Comparison of ENCODE assay signal across 16 mouse cellular contexts in the genomic region with DNA sequence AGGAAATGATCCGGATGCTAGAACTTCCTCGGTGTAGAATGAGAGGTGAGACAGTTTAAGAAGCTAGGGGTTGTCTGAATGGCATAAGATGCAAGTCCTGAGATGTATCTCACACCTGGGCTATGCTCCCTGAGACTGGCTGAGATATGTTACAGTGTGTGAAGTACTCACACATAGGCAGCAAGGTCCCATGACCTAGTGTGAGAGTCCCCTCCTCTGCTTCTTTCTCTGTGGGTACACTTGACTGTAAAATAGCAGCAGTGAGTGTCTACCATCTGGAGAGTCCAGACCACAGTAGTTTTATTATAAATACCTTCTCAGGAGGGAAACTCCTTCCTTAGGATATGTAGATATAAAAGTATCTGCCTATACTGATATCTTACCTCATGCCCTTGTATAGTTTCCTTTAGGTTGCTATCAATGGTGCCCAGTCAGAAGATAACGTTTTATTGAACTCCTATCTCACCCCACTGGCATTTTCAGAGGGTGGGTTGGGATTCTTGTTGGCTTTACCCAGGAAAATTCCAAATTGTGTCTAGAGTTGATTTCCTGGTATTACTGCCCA.
"Had no signal": no experiment of that assay in that cellular context is flagged by ENCODE, and none has a peak within 500 bp of the region (broad histone marks: within the 10 kb centered on the region; RNA-seq: fewer than 3 reads in every experiment).

No protein-coding gene starts in this region.

- H3K9me3 ChIP-seq: intestine, embryonic 15.5 days; limb, embryonic 12.5 days; limb, embryonic 15.5 days; midbrain, embryonic 10.5 days; midbrain, embryonic 13.5 days had no signal

- ATAC-seq: intestine, embryonic 15.5 days; midbrain, embryonic 16.5 days had no signal

- H3K4me3 ChIP-seq: intestine, embryonic 15.5 days; limb, embryonic 12.5 days; limb, embryonic 15.5 days; midbrain, embryonic 10.5 days; midbrain, embryonic 13.5 days had no signal

- H3K4me1 ChIP-seq: intestine, embryonic 15.5 days; limb, embryonic 12.5 days; limb, embryonic 15.5 days had no signal

- H3K4me2 ChIP-seq: intestine, embryonic 15.5 days; limb, embryonic 12.5 days; limb, embryonic 15.5 days; midbrain, embryonic 13.5 days had no signal

- H3K27me3 ChIP-seq: intestine, embryonic 15.5 days; limb, embryonic 12.5 days; limb, embryonic 15.5 days had no signal

- H3K36me3 ChIP-seq: intestine, embryonic 15.5 days; limb, embryonic 12.5 days; limb, embryonic 15.5 days; midbrain, embryonic 10.5 days; midbrain, embryonic 13.5 days had no signal

- H3K9ac ChIP-seq: intestine, embryonic 15.5 days; limb, embryonic 12.5 days; limb, embryonic 15.5 days; midbrain, embryonic 13.5 days had no signal

- DNase-seq: kidney, adult 18-20 months; kidney, adult 9 months; kidney, postnatal 14 days; kidney, postnatal 4 days; left cerebral cortex, postnatal 4 days; lung, adult 2 months; lung, postnatal 14 days; lung, postnatal 4 days; thymus, adult 18-20 months; thymus, postnatal 36 days had no signal

- H3K27ac ChIP-seq: intestine, embryonic 15.5 days; limb, embryonic 12.5 days; limb, embryonic 15.5 days; midbrain, embryonic 10.5 days; midbrain, embryonic 13.5 days had no signal
